Mouse (Mus musculus) T-cell, adult 2 months (primary cell): ENCODE data around the gene Clec2i.
"Not testable (repeated sequence)": the region's sequence is repeated elsewhere in the genome, so short reads cannot be mapped to it uniquely, and the experiment has no call there.

Source experiments
- DNase-seq: peaks from one replicate; pipeline ENCODE4 v3.0.0; 2022; ENCODE audit warnings: low spot score

Clec2i gene

DNA sequence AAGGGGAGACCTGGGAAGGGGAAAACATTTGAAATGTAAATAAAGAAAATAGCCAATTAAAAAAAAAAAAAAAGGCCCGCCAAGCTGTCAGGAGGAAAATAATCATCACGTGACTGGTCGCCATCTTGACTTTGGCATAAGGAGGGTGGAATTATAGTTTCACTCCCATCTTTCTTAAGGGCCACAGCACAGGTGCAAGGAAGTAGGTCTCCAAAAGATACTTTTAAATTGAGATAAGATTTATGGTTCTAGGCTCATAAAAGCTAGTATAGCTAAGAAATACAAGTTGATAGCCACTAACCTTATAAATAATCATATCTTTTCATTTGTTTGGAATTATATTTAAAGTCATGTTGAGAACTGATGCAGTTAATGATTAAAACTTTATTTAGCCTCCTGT, 32.5 kb upstream of the Clec2i start:
- DNase-seq: no peak

DNA sequence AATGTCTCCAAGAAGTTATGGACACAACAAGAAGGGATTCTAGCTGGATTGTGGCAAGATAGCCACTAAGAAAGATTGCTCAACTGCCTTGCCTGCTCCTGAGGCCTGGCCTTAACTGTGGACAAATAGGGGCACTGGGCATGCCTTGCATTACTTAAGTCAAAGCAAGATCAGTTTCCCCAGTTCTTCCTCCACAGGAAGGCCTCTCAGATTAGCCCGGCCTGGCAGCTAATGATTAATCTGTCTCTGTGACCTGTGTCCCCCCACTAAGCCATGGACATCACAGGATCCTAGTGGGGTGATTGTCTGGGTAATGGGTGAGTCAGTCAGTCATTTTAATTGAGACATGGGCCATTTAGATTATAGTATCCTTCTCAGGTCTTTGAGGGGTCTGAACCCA, 31.9 kb upstream of the Clec2i start:
- DNase-seq: no peak

DNA sequence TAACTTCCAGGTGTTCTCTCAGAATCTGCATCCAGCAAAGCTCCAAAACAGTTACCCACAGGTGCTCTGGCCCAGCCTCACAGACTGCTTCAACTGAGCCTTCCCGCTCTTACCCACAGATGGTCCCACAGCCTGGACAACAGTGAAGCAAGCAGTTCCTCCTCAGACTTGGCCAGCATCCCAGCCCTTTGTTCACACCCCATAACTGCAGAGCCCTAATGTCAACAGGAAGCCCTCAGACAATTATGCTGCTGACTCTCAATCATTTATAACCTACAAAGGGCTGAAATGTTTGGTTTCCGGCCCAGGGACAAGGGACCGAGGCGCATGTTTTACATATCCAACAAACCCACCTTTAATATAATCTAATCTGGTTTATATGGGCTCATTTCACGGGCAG, 31.1 kb upstream of the Clec2i start:
- DNase-seq: peak; percentile 58

DNA sequence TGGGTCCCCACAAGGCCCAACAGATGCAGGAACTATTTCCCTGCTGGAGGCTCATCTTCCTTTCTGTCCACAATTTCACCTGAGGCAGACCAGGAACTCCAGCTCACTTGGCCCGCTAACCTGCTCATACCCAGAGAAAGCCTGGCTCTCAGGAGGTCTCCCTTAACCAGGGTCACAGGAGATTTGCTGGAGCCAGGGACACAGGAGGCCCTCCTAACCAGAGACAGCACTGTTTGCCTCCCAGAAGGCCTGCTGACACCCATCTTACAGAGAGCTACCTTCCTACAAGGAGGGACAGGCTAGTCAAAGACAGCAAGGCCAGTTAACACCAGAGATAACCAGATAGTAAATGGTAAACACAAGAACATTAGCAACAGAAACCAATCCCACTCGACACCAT, 29.4 kb upstream of the Clec2i start:
- DNase-seq: no peak

DNA sequence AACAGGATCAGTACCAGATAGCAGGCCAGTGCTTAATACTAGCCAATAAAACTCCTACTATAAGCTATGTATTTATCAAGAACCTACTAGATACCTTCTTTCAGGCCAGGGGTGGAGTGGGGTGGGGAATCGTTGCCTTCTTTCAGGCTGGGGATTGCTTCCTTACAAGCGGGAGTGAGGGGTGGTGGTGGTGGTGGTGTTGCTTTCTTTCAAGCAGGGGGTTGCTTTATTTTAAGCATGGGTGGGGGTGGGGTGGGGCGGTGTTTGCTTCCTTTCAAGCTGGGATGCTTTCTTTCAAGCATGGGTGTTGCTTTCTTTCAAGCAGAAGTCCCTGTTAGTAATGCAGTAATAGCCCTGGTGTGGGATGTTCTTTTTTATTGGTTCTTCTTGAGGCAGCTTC, 18.5 kb upstream of the Clec2i start:
- peak; percentile 60 for DNase-seq

DNA sequence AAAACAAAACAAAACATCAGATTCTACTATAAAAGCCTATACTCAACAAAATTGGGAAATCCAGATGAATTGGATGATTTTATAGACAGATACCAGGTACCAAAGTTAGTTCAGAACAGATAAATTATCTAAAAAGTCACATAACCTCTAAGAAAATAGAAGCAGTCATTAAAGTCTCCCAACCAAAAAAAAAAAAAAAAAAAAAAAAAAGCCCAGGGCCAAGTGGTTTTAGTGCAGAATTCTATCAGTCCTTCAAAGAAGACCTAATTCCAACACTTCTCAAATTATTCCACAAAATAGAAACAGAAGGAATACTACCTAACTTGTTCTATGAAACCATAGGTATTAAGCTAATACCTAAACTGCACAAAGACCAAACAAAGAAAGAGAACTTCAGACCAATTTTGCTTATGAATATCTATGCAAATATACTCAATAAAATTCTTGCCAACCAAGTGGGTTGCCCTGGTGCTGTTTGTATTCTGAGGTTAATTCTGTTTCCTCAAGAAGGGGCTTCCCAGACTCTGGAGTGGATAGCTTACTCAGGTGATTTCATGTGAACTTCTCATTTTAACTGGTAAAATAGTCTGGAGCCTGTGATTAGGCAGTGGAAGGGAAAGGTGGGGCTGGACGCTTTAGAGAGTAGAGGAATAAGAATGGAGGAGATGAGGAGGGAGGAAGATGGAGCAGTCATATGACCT, 15.3 kb upstream of the Clec2i start:
- DNase-seq: no peak

DNA sequence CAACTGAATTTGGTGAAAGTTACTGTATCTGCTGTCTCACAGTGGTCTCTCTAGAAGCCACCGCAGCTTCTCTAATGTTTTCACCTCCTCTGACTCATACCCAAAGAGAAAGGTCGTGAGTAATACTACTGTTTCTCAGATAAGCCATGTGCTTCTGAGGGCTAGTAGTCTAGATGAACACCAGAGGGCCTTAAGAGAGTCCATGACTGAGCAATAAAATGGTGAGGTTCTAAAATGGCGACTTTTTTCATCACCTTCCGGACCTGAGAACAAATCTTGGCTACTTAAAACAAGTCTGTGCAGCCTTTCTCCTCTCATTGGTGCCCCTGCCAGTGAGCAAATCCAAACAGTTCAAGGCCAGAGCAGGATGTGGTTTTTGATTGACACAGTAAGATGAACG, 1.4 kb downstream of the Clec2i start:
- peak; percentile 87 for DNase-seq

DNA sequence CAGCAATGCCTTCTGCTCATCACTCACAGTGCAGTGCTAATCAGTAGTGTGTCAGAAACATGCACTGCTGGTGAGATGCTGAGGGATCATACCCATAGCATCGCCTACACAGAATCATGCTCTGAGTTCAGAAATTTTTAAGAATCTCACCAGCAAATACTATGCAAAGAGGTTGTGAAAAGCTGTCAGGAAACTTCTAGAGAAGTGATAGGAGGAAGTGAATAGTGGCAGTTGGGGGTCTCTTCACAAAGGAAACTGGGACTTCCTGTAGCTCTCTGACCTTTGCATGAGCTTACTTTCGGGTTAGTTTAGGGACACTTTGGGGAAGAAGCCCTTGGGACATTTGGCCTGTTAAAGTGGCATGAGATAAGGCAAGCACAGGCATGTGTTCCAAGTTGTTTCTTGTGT, 3.6 kb downstream of the Clec2i start, which contains the start of gene BC035044:
Gene BC035044 (minus strand): TSS at position 179 of the 408 bp plus-strand sequence.
- peak; percentile 7 for DNase-seq

DNA sequence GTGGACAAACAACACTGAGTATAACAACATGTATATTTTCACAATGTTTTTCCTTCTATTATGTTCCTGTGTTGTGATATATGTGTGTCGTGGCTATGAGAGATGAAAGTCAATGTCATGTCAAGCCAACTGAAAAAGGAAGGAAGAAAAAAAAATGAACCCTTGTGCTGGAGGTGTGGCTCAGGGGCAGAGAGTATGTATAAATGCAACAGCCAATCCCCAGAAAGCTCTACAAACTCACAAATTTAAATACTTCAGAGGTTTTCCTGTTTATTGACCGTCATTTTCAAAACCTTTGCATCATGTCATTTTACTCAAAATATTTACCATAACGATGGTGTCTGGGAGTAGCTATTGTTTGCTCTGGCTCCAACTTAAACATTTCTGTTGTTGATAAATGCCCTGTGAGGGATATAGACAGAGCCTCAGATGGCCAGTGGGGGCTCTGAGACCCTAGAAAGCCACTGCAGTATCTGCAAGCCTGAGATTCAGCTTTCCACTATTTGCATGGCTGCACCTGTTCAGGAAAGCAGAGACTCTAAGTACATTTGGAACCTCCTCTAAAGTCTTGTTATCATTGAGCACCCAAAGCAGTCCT, 8.1 kb downstream of the Clec2i start:
- no peak for DNase-seq

DNA sequence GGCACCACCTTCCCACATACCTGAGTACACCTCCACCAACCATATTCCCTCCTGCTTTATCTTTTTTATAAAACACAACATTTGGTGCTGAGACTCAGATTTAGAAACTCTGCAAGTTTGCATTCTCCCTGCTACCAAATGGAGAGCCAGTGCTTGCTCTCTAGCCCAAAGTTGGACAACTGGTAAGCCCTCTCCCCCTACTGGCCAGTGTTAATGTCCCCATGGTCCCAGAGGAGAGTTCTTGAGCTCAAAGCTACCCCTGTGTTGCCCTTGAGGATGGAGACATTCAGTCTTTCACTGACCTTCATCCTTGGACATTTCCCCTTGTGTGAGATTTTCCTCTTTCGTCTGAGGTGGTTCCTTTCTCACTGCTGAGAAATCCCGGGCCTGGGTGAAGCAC, 12.7 kb downstream of the Clec2i start:
- DNase-seq: no peak

DNA sequence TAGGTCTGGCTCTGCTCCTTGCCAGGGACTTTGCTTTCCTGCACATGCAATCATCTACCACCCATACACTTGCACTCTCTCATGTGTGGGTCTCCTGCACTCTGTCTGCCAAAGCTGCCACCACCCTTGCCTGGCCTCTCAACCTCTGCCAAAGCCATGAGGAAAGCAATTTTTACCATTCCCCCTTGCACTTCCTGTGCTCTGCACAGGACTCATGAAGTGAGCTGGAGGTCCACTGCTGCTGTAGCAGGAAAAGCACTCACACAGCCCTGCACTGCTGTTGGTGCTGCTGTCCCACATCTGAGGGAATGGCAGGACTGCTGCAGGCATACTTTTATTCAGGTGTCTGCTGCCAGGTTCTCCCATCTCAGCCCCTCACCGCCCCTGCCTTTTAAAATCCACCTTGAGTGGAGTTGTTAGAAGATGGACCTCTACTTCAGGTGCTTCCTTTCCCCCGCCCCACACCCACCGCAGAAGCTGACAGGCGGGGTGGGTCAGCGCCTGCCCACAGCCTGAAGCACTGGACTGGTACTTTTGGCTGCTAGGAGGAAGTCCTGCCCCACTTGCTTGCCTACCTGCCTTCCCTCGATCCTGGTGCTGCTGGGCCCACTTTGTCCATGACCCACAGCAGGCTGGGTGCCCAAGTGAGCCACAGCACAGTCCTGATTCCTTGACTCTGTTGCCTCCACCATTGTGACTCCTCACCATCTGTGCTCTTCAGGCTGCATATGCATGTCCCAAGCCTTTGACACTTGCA, 13.6 kb downstream of the Clec2i start:
- not testable (repeated sequence) for DNase-seq

DNA sequence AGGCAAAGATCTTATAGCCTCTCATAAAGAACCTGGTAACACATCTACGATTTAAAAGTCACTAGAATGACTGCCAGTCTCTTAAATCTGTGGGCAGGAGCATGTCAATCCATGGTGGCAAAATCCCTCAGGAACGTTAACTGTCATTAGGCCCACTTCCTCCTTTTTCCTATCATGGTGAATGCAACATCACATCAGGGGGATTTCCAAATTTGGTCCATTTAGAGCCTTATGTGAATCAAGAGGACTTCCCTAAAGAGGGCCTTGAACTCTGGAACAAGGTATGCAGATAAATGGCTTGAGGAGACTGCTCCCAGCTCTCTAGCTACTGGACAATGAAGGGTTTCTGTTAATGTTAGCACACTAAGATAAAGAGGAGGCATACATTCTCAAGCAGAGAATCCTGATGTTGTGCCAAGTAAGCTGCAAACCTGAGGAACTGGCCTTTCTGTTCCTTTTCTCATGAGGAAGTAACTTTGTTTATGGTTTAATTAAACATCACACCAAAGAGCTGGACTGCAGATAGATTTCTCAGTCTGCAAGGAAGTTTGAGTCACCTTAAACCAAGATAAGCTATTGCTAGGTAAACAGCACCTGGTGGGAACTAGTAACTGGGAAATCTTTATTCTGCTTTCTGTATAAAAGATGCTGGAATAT, 26.3 kb downstream of the Clec2i start:
- no peak for DNase-seq

DNA sequence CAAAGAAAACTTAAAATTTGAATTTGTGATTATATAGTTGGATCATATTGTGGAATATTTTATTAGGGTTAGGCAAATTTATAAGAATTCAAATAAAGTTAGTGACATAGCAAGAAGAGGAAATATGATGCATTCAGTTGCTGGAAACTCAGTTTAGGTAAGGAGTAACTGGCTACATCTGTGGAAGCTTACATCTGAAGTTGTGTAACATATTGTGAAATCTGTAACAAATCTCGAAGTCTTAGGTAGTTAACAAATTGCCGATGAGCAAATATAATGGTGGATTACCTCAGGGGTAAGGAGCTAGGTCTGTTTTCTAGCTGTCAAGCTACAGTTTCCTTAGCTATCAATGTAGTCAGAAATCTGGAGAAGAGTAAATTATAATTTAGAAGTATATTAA, 29.9 kb downstream of the Clec2i start:
- DNase-seq: no peak

DNA sequence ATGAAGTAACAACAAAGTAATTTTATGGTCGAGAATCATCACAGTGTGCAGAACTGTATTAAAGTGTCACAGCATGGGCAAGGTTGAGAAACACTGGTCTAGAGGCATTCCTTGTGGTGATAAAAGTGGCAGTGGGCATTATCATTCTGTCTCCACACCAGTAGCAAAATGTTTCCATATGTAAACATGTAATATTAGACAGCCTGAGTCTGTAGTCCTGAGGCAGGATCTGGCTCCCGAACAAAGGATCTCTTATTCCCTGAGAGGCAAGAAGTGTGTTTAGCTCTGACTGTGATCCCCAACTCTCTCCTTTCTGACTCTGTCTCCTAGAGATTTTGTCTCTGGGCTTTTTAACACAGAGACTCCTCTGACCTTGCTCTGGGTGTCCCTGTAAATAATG, 45.7 kb downstream of the Clec2i start:
- no peak for DNase-seq

DNA sequence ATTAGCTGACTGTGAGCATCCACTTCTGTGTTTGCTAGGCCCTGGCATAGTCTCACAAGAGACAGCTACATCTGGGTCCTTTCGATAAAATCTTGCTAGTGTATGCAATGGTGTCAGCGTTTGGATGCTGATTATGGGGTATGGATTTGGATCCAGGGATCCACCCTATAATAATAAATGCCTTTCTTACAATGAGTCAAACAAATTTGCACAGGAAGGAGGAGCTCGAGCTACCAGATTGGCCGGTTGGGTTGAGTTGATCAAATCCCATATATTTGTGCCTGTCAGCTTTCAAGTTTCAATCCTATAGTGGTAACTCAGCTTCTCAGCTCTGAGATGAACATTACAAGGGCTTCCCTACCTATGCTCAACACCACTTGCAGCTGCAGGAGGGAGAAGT, 46.7 kb downstream of the Clec2i start, which contains the start of gene Clec2g:
Gene Clec2g (plus strand): TSS at position 301 of the 400 bp plus-strand sequence.
- DNase-seq: not testable (repeated sequence)

DNA sequence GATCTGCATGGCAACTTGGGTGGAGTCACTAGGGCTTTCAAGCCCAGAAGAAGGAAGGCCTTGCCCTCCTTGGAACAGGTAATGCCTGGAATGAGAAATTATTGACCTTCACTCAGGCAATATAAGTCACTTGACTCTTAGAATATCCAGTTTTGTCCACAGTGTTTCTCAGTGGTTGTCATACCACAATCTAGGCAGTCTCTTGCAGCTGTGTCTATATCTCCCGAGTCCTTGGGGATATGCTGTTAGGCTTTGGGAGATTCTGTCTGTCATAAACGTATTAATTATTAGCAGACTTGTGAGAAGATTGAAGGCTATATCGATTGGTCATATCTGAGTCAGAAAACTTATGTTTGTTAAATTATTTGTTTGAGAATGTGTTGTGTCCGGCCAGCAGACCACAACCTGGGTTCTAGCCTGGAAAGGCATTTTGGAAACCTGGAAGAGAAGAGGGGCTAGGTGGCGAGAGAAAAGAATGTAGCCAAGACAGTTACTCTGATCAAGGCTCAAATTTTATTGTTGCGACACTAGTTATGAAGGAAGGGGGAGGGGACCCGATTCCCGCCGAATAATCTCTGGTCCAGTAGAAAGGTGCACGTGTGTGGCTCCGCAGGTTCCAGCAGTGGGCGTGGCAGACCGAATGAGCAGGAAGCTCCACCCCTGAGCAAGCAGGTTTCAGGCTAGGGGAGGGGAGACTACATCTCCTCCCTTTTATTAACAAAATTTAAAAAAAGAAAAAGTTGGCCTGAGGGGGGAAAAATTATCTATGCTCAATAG, 48.7 kb downstream of the Clec2i start:
- DNase-seq: not testable (repeated sequence)

DNA sequence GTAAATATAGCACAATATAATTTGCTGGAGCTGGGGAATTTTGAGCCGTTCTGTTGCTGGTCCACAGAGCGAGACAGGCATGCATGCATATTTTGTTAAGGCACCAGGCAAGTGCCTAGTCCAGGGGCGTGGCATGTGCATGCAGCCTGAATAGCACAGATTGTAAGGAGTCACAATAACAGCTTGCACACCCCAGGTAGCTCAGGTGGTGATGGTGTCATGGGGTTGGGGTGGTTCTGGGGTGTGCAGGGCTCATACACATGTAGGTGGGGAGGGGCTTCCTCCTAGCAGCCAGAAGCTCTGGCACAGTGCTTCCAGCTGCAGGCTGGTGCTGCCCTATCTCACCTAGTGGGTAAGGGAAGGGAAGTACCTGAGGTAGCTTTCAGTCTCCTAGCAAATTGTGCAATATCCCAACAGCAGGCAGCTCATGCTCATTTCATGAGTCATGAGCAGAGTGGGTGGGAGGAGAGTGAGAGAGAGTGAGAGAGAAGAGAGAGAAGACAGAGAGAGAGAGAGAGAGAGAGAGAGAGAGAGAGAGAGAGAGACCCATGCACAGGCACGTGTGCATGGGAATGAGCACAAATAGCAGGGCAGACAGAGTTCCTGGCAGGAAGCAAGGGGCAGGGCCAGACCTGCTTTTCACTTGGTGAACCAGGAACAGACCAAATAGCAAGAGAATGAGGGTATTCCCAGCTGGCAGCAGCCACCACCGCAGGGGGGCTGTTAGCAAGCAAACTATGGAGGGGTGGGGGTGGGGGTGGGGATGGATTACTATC, 54.4 kb downstream of the Clec2i start:
- no peak for DNase-seq

DNA sequence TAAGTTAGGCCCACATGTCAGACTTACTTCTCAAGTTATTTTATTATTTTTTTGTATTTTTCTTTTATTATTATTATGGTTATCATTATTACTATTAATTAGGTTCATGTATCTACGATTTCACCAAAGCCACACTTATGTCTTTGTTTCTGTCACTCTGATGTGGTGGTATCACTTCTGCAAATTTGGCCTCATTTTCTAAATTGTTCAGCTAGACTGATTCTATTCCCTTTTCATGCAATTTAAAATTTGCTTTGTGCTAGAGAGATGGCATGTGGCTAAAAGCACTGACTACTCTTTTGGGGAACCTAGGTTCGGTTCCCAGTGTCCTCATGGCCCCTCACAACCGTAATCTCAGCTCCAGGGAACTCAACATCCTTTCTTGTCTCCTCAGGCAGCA, 58.2 kb downstream of the Clec2i start:
- no peak for DNase-seq
